Comparison of ENCODE assay signal across 26 mouse cellular contexts in the genomic region with DNA sequence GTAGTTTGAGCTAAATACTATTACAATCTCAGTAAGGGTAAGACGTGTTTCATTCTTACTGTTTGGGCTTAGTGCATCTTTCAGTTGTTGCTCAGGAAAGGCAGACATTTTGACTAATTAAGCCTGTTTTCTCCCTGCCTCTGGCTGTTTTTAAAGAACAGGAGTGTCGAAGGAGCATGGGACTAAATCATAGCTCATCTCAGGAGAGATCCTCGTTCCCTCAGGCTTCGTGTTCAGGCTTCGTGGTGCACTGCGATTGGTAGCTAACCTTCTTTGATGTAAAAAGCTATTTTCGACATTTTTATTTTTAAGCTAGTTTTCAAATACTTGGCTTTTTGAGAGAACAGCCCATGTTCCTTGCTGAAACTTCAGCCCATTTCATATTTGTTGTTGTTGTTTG. TPM values are rescaled to one million over a fixed set of nuclear protein-coding genes. Genes with fewer than 3 reads are reported as not detected.
DNase-seq lines count a peak whose midpoint lies in the region; ATAC-seq and TF ChIP-seq lines count a peak whose summit lies in the region.
"Had no signal": no experiment of that assay in that cellular context is flagged by ENCODE, and none has a peak within 500 bp of the region (broad histone marks: within the 10 kb centered on the region; RNA-seq: fewer than 3 reads in every experiment).

No protein-coding gene starts in this region.

- TF ChIP-seq CTCF in brain, embryonic 14.5 days (IDR thresholded peaks at IDR 0.05; ENCODE audit: borderline replicate concordance, extremely low read depth, insufficient read depth, insufficient read length) = no peak

- TF ChIP-seq POLR2A in brain, embryonic 14.5 days (IDR thresholded peaks at IDR 0.05; ENCODE audit: borderline replicate concordance, extremely low read depth, insufficient read depth, insufficient read length, poor library complexity, severe bottlenecking) = no peak

- H3K27ac ChIP-seq in embryonic facial prominence, embryonic 13.5 days = peak overlapping the region; percentile 62
- no peak overlapping the region for H3K27ac ChIP-seq in embryonic facial prominence, embryonic 10.5 days (replicated peaks)
- H3K27ac ChIP-seq in midbrain, embryonic 11.5 days (ENCODE audit: low read depth, low read length) = no peak overlapping the region
- no peak overlapping the region for H3K27ac ChIP-seq in midbrain, embryonic 13.5 days
- peak overlapping the region; percentile 39; the same call in 1 of the 2 replicates for H3K27ac ChIP-seq in midbrain, embryonic 16.5 days (ENCODE audit: low read length)
- H3K27ac ChIP-seq: embryonic facial prominence, embryonic 12.5 days; forebrain, embryonic 10.5 days; forebrain, embryonic 13.5 days; heart, embryonic 15.5 days; hindbrain, embryonic 10.5 days had no signal

- WGBS in embryonic facial prominence, embryonic 13.5 days = 46% methylated on average over 7 of the region's 7 CpGs
- WGBS in embryonic facial prominence, embryonic 10.5 days = 70% methylated on average over 7 of the region's 7 CpGs
- WGBS in midbrain, embryonic 11.5 days = 85% methylated on average over 7 of the region's 7 CpGs
- WGBS in midbrain, embryonic 13.5 days = 79% methylated on average over 7 of the region's 7 CpGs
- WGBS in midbrain, embryonic 16.5 days = 62% methylated on average over 7 of the region's 7 CpGs

- no peak overlapping the region for H3K9ac ChIP-seq in embryonic facial prominence, embryonic 13.5 days
- no peak overlapping the region for H3K9ac ChIP-seq in midbrain, embryonic 11.5 days (ENCODE audit: low read length)
- H3K9ac ChIP-seq in midbrain, embryonic 13.5 days (replicated peaks) = no peak overlapping the region
- no peak overlapping the region for H3K9ac ChIP-seq in midbrain, embryonic 16.5 days (ENCODE audit: low read depth, low read length)
- H3K9ac ChIP-seq: embryonic facial prominence, embryonic 12.5 days; forebrain, embryonic 13.5 days; heart, embryonic 12.5 days; heart, embryonic 15.5 days; hindbrain, embryonic 13.5 days had no signal

- H3K4me3 ChIP-seq in embryonic facial prominence, embryonic 13.5 days = no peak overlapping the region
- no peak overlapping the region for H3K4me3 ChIP-seq in embryonic facial prominence, embryonic 10.5 days
- no peak overlapping the region for H3K4me3 ChIP-seq in midbrain, embryonic 11.5 days (ENCODE audit: low read depth, low read length)
- H3K4me3 ChIP-seq in midbrain, embryonic 13.5 days (replicated peaks) = no peak overlapping the region
- H3K4me3 ChIP-seq in midbrain, embryonic 16.5 days (ENCODE audit: low read depth, low read length) = no peak overlapping the region
- H3K4me3 ChIP-seq: embryonic facial prominence, embryonic 12.5 days; forebrain, embryonic 10.5 days; forebrain, embryonic 13.5 days; heart, embryonic 12.5 days; heart, embryonic 15.5 days; hindbrain, embryonic 10.5 days; hindbrain, embryonic 13.5 days had no signal

- intact Hi-C loops in left cerebral cortex, postnatal 4 days (cut with DNase I) = no loop called here

- ATAC-seq in embryonic facial prominence, embryonic 13.5 days (ENCODE audit: insufficient number of reproducible peaks, insufficient read depth, low FRiP score, low TSS enrichment, low read depth) = no peak
- ATAC-seq in midbrain, embryonic 11.5 days (ENCODE audit: low FRiP score) = no peak
- no peak for ATAC-seq in midbrain, embryonic 13.5 days
- no peak for ATAC-seq in midbrain, embryonic 16.5 days
- ATAC-seq: activated CD4-positive, CD25-positive, alpha-beta regulatory T cell, adult 4 months; forebrain, embryonic 13.5 days; forebrain, embryonic 16.5 days; hindbrain, embryonic 16.5 days had no signal

- no peak for DNase-seq in embryonic facial prominence, embryonic 10.5 days (ENCODE audit: low spot score)
- peak; percentile 44 for DNase-seq in midbrain, embryonic 11.5 days (ENCODE audit: low spot score, missing footprints)
- peak; percentile 28 for DNase-seq in brain, embryonic 14.5 days (ENCODE audit: low read depth)
- DNase-seq in left cerebral cortex, postnatal 4 days = no peak
- DNase-seq: adrenal gland, adult 8-10 months; adrenal gland, postnatal 25 days; cerebellum, adult 18-20 months; cerebellum, adult 9-10 months; cerebellum, postnatal 14 days; gastrocnemius, postnatal 25 days; heart, adult 18-20 months; heart, postnatal 10 days; heart, postnatal 36 days had no signal

- H3K4me2 ChIP-seq in embryonic facial prominence, embryonic 13.5 days = no peak overlapping the region
- H3K4me2 ChIP-seq in midbrain, embryonic 11.5 days = no peak overlapping the region
- no peak overlapping the region for H3K4me2 ChIP-seq in midbrain, embryonic 13.5 days (replicated peaks)
- H3K4me2 ChIP-seq in midbrain, embryonic 16.5 days (ENCODE audit: low read length) = no peak overlapping the region
- H3K4me2 ChIP-seq: embryonic facial prominence, embryonic 12.5 days; forebrain, embryonic 13.5 days; heart, embryonic 12.5 days; heart, embryonic 15.5 days; hindbrain, embryonic 13.5 days had no signal

- no peaks in the 10 kb centered on the region for H3K36me3 ChIP-seq in embryonic facial prominence, embryonic 13.5 days
- H3K36me3 ChIP-seq in embryonic facial prominence, embryonic 10.5 days (replicated peaks) = peaks cover 4% of the 10 kb centered on the region; the same call in 1 of the 2 replicates
- H3K36me3 ChIP-seq in midbrain, embryonic 11.5 days (ENCODE audit: control insufficient read depth, insufficient read depth, low read length) = no peaks in the 10 kb centered on the region
- no peaks in the 10 kb centered on the region for H3K36me3 ChIP-seq in midbrain, embryonic 13.5 days
- no peaks in the 10 kb centered on the region for H3K36me3 ChIP-seq in midbrain, embryonic 16.5 days (ENCODE audit: control insufficient read depth, insufficient read depth, low read length)
- H3K36me3 ChIP-seq: embryonic facial prominence, embryonic 12.5 days; forebrain, embryonic 10.5 days; heart, embryonic 15.5 days; hindbrain, embryonic 10.5 days; hindbrain, embryonic 13.5 days had no signal

- H3K4me1 ChIP-seq in embryonic facial prominence, embryonic 13.5 days = peaks cover 8% of the 10 kb centered on the region
- H3K4me1 ChIP-seq in embryonic facial prominence, embryonic 10.5 days = peaks cover 1% of the 10 kb centered on the region; the same call in 1 of the 2 replicates
- no peaks in the 10 kb centered on the region for H3K4me1 ChIP-seq in midbrain, embryonic 11.5 days (ENCODE audit: control insufficient read depth, insufficient read depth, low read length)
- H3K4me1 ChIP-seq in midbrain, embryonic 13.5 days (replicated peaks) = peaks cover 5% of the 10 kb centered on the region
- H3K4me1 ChIP-seq in midbrain, embryonic 16.5 days (ENCODE audit: control insufficient read depth, insufficient read depth, low read length) = peaks cover 15% of the 10 kb centered on the region
- H3K4me1 ChIP-seq: embryonic facial prominence, embryonic 12.5 days; heart, embryonic 12.5 days; hindbrain, embryonic 10.5 days; hindbrain, embryonic 13.5 days had no signal

- no peaks in the 10 kb centered on the region for H3K27me3 ChIP-seq in embryonic facial prominence, embryonic 13.5 days
- H3K27me3 ChIP-seq in embryonic facial prominence, embryonic 10.5 days (replicated peaks; ENCODE audit: low read depth, poor library complexity, severe bottlenecking) = no peaks in the 10 kb centered on the region
- no peaks in the 10 kb centered on the region for H3K27me3 ChIP-seq in midbrain, embryonic 11.5 days (ENCODE audit: control insufficient read depth, insufficient read depth, low read length)
- H3K27me3 ChIP-seq in midbrain, embryonic 13.5 days = no peaks in the 10 kb centered on the region
- H3K27me3 ChIP-seq in midbrain, embryonic 16.5 days (ENCODE audit: control insufficient read depth, insufficient read depth, low read depth, low read length) = no peaks in the 10 kb centered on the region
- H3K27me3 ChIP-seq: embryonic facial prominence, embryonic 12.5 days; forebrain, embryonic 13.5 days; heart, embryonic 12.5 days; heart, embryonic 15.5 days; hindbrain, embryonic 13.5 days had no signal

- no peaks in the 10 kb centered on the region for H3K9me3 ChIP-seq in embryonic facial prominence, embryonic 13.5 days
- H3K9me3 ChIP-seq in embryonic facial prominence, embryonic 10.5 days = no peaks in the 10 kb centered on the region
- no peaks in the 10 kb centered on the region for H3K9me3 ChIP-seq in midbrain, embryonic 11.5 days (ENCODE audit: control insufficient read depth, low read length)
- H3K9me3 ChIP-seq in midbrain, embryonic 13.5 days = no peaks in the 10 kb centered on the region
- H3K9me3 ChIP-seq in midbrain, embryonic 16.5 days (replicated peaks; ENCODE audit: control insufficient read depth, low read length, poor library complexity, severe bottlenecking) = no peaks in the 10 kb centered on the region
- H3K9me3 ChIP-seq: embryonic facial prominence, embryonic 12.5 days; forebrain, embryonic 10.5 days; forebrain, embryonic 13.5 days; heart, embryonic 12.5 days; heart, embryonic 15.5 days; hindbrain, embryonic 10.5 days; hindbrain, embryonic 13.5 days had no signal

RNA-seq across cellular contexts. Expression of a gene that starts 55.8 kb away (rescaled TPM):
- polyA plus RNA-seq in embryonic facial prominence, embryonic 13.5 days (2015; fragmentation: Nextera tagmentation; extraction: Ambion mirVana) = 6.2 and 6.5 TPM in 2 replicates
- polyA plus RNA-seq in embryonic facial prominence, embryonic 10.5 days (2016; fragmentation: Nextera tagmentation; extraction: Ambion mirVana) = 6.7 and 8.0 TPM in 2 replicates
- 7.7 and 9.0 TPM in 2 replicates for polyA plus RNA-seq in midbrain, embryonic 11.5 days (2014; fragmentation: Nextera tagmentation; extraction: Ambion mirVana)
- polyA plus RNA-seq in midbrain, embryonic 13.5 days (2015; fragmentation: Nextera tagmentation; extraction: Ambion mirVana) = 7.2 and 7.5 TPM in 2 replicates
- 4.3 and 5.4 TPM in 2 replicates for polyA plus RNA-seq in brain, embryonic 14.5 days (2012; rRNA removed)
- polyA plus RNA-seq in midbrain, embryonic 16.5 days (2015; fragmentation: Nextera tagmentation; extraction: Ambion mirVana) = 5.6 TPM in 2 replicates
- 1 to 10 TPM; 4.2 to 4.3 TPM for total RNA-seq in left cerebral cortex, postnatal 4 days (2021)

Comparison
In these comparisons a context has a peak if more than half of its experiments do, and no peak if none do; other contexts are left out.
1. H3K27ac ChIP-seq: peak in embryonic facial prominence, embryonic 13.5 days (single experiment) and midbrain, embryonic 16.5 days (single experiment); none in embryonic facial prominence, embryonic 10.5 days (single experiment), midbrain, embryonic 11.5 days (single experiment) and midbrain, embryonic 13.5 days (single experiment).
2. DNase-seq: peak in midbrain, embryonic 11.5 days (single experiment) and brain, embryonic 14.5 days (single experiment); none in embryonic facial prominence, embryonic 10.5 days (single experiment) and left cerebral cortex, postnatal 4 days (single experiment).